29 mouse cellular contexts compared by ENCODE assay signal in genomic region chr7:104581429-104581828, GRCm38 (mm10). TPM values are rescaled to one million over a fixed set of nuclear protein-coding genes. Genes with fewer than 3 reads are reported as not detected.
"Had no signal": no experiment of that assay in that cellular context is flagged by ENCODE, and none has a peak within 500 bp of the region (broad histone marks: within the 10 kb centered on the region; RNA-seq: fewer than 3 reads in every experiment).

No protein-coding gene starts in this region.

- H3K4me1 ChIP-seq: lung, embryonic 15.5 days; megakaryocyte, embryonic 14.5 days; midbrain, embryonic 13.5 days; midbrain, embryonic 15.5 days; neural tube, embryonic 12.5 days; stomach, embryonic 15.5 days had no signal

- ATAC-seq: liver, postnatal 0 days; lung, postnatal 0 days; midbrain, embryonic 13.5 days; midbrain, embryonic 15.5 days had no signal

- DNase-seq: liver, postnatal 0 days; lung, adult 2 months; lung, postnatal 14 days; lung, postnatal 36 days; retina, postnatal 1 day; right cerebral cortex, adult 18-20 months; right cerebral cortex, postnatal 25 days; right cerebral cortex, postnatal 4 days; thymus, adult 2 months; thymus, postnatal 25 days; thymus, postnatal 4 days had no signal

- H3K4me3 ChIP-seq: lung, embryonic 15.5 days; megakaryocyte, embryonic 14.5 days; midbrain, embryonic 13.5 days; midbrain, embryonic 15.5 days; neural tube, embryonic 12.5 days; stomach, embryonic 15.5 days had no signal

- H3K27ac ChIP-seq: lung, embryonic 15.5 days; macrophage; midbrain, embryonic 13.5 days; midbrain, embryonic 15.5 days; neural tube, embryonic 12.5 days; stomach, embryonic 15.5 days; stomach, postnatal 0 days had no signal

- H3K9ac ChIP-seq: liver, postnatal 0 days; lung, embryonic 15.5 days; midbrain, embryonic 13.5 days; midbrain, embryonic 15.5 days; neural tube, embryonic 12.5 days; stomach, embryonic 15.5 days had no signal

- H3K27me3 ChIP-seq: lung, embryonic 15.5 days; megakaryocyte, embryonic 14.5 days; midbrain, embryonic 13.5 days; midbrain, embryonic 15.5 days; neural tube, embryonic 12.5 days; stomach, embryonic 15.5 days had no signal

- H3K9me3 ChIP-seq: lung, embryonic 15.5 days; midbrain, embryonic 13.5 days; midbrain, embryonic 15.5 days; neural tube, embryonic 12.5 days; stomach, embryonic 15.5 days had no signal

- H3K4me2 ChIP-seq: lung, embryonic 15.5 days; midbrain, embryonic 11.5 days; midbrain, embryonic 13.5 days; midbrain, embryonic 15.5 days; neural tube, embryonic 12.5 days; stomach, embryonic 15.5 days had no signal

- H3K36me3 ChIP-seq: lung, embryonic 15.5 days; midbrain, embryonic 13.5 days; midbrain, embryonic 15.5 days; neural tube, embryonic 12.5 days; stomach, embryonic 15.5 days had no signal

RNA-seq across cellular contexts. Expression of gene Olfr653, which starts 4.3 kb away (rescaled TPM):
- total RNA-seq: megakaryocyte progenitor cell, adult 5-6 weeks; midbrain, postnatal 0 days; monocyte, adult 5-6 weeks; neutrophil, adult 5-6 weeks had no signal
- polyA plus RNA-seq: liver, postnatal 0 days; lung, adult 2 months; lung, embryonic 15.5 days; lung, postnatal 0 days; macrophage; midbrain, embryonic 11.5 days; midbrain, embryonic 13.5 days; midbrain, embryonic 15.5 days; midbrain, postnatal 0 days; neural tube, embryonic 12.5 days; neural tube, embryonic 14.5 days; spleen, adult 2 months; stomach, embryonic 15.5 days; stomach, postnatal 0 days; thymus, adult 2 months; urinary bladder, adult 2 months had no signal

RNA-seq across cellular contexts. Expression of gene Olfr654, which starts 5.4 kb away (rescaled TPM):
- total RNA-seq: megakaryocyte progenitor cell, adult 5-6 weeks; midbrain, postnatal 0 days; neutrophil, adult 5-6 weeks had no signal
- polyA plus RNA-seq: liver, postnatal 0 days; lung, adult 2 months; lung, embryonic 15.5 days; lung, postnatal 0 days; macrophage; midbrain, embryonic 11.5 days; midbrain, embryonic 13.5 days; midbrain, embryonic 15.5 days; midbrain, postnatal 0 days; neural tube, embryonic 12.5 days; neural tube, embryonic 14.5 days; spleen, adult 2 months; stomach, embryonic 15.5 days; stomach, postnatal 0 days; thymus, adult 2 months; urinary bladder, adult 2 months had no signal

RNA-seq across cellular contexts. Expression of gene Olfr655, which starts 20.1 kb away (rescaled TPM):
- total RNA-seq: midbrain, postnatal 0 days; monocyte, adult 5-6 weeks; neutrophil, adult 5-6 weeks had no signal
- polyA plus RNA-seq: liver, postnatal 0 days; lung, adult 2 months; lung, embryonic 15.5 days; lung, postnatal 0 days; macrophage; midbrain, embryonic 11.5 days; midbrain, embryonic 13.5 days; midbrain, embryonic 15.5 days; midbrain, postnatal 0 days; neural tube, embryonic 12.5 days; spleen, adult 2 months; stomach, embryonic 15.5 days; stomach, postnatal 0 days; testis, adult 2 months; thymus, adult 2 months; urinary bladder, adult 2 months had no signal

RNA-seq across cellular contexts. Expression of gene Olfr652, which starts 20.7 kb away (rescaled TPM):
- total RNA-seq: megakaryocyte progenitor cell, adult 5-6 weeks; midbrain, postnatal 0 days; monocyte, adult 5-6 weeks; neutrophil, adult 5-6 weeks had no signal
- polyA plus RNA-seq: liver, postnatal 0 days; lung, adult 2 months; lung, embryonic 15.5 days; lung, postnatal 0 days; macrophage; midbrain, embryonic 11.5 days; midbrain, embryonic 13.5 days; midbrain, postnatal 0 days; neural tube, embryonic 12.5 days; spleen, adult 2 months; stomach, embryonic 15.5 days; stomach, postnatal 0 days; thymus, adult 2 months; urinary bladder, adult 2 months had no signal

RNA-seq across cellular contexts. Expression of gene Olfr651, which starts 31.5 kb away (rescaled TPM):
- total RNA-seq: megakaryocyte progenitor cell, adult 5-6 weeks; midbrain, postnatal 0 days; monocyte, adult 5-6 weeks; neutrophil, adult 5-6 weeks had no signal
- polyA plus RNA-seq: liver, postnatal 0 days; lung, adult 2 months; lung, embryonic 15.5 days; lung, postnatal 0 days; macrophage; midbrain, embryonic 11.5 days; midbrain, embryonic 13.5 days; midbrain, embryonic 15.5 days; midbrain, postnatal 0 days; neural tube, embryonic 12.5 days; spleen, adult 2 months; stomach, embryonic 15.5 days; stomach, postnatal 0 days; testis, adult 2 months; thymus, adult 2 months; urinary bladder, adult 2 months had no signal
